Mouse (Mus musculus) erythroblast, embryonic 14.5 days (primary cell): ENCODE results near the gene Ecpas.

Source experiments
- GATA1 ChIP-seq: IDR thresholded peaks from 2 replicates; pipeline ENCODE4 v1.6.1; 2012; ENCODE audit warnings: low read length, inconsistent platforms, mixed read lengths
- TAL1 ChIP-seq: IDR thresholded peaks from 3 replicates; pipeline ENCODE4 v1.6.1; 2012; ENCODE audit warnings: low read length, inconsistent platforms, mixed read lengths

- TF ChIP-seq GATA1 (no peak), TAL1 (no peak)
Measured at GRCm38 (mm10) chr4:58944206-58944553, 31.6 kb upstream of the Ecpas start.
